Mouse (Mus musculus) monocyte, adult 59 days (primary cell): ENCODE data around the gene Tspan13. TPM values are rescaled to one million over a fixed set of nuclear protein-coding genes. Genes with fewer than 3 reads are reported as not detected.

Experiments used
- total RNA-seq, 2 experiments: library from RNA; stranded (reverse); gene quantifications; one replicate each; pipeline ENCODE4 v1.2.4; 2023

Gene Tspan13
- 100 to 1,000 TPM; 154 to 161 TPM for total RNA-seq

DNA sequence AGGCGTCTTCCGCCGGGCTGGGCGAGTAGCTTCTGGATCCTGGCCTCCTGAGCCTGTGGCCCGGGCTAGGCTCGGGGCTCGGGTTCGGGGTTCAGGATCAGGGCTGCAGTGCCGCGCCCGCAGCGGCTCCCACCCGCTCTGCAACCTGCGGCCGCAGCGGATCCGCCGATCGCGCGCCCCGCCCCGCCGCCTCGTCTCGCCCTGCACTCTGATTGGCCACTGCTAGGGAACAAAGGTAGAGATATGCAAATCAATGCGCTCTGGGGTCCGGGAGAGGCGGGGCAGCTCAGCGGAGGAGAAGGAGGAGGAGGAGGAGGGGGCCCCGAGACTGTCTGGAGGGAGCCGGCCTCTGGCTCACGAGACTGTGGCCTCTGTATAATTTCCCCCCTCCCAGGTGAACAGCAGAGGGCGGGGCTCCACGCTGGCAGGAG, at the start of gene Tspan13:
TSS of gene Tspan13 (minus strand) at position 153 of the 431 bp plus-strand sequence.

DNA sequence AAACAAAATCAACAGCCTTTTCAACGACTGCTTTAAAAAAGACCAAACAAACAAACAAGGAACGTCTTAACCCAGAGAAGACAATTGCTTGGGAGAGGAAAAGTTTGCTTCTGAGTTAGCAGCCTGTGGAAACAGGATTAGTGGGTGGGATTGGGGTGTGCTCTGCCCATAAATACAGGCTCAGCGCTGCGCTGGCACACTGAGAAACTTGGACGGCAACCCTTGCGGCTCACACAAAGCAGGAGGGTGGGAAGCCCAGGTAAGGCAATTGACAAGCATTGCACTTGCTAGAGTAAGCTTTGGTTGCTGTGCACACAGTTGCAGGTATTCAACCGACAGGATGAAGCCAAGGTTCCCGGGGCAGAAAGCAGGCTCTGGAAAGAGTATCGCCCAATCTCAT, 49.6 kb downstream of the Tspan13 start, which contains the start of gene Agr2:
TSS of gene Agr2 (plus strand) at position 197 of the 400 bp plus-strand sequence.

Other genes with a start within 250 kb of the Tspan13 start
- not detected for gene Agr3, start 116.9 kb downstream of the Tspan13 start, total RNA-seq
- gene Agr2, start 49.6 kb downstream of the Tspan13 start, total RNA-seq, result not detected
- 10 to 100 TPM; 19.9 to 20.0 TPM for gene Ankmy2, start 114.6 kb upstream of the Tspan13 start, total RNA-seq
- gene Bzw2, start 115.6 kb upstream of the Tspan13 start, total RNA-seq, result 10 to 100 TPM; 58.4 to 62.0 TPM
- not detected for gene Lrrc72, start 210.9 kb upstream of the Tspan13 start, total RNA-seq